25 mouse cellular contexts compared by ENCODE assay signal in genomic region chr4:42928952-42929351, GRCm38 (mm10). TPM values are rescaled to one million over a fixed set of nuclear protein-coding genes. Genes with fewer than 3 reads are reported as not detected.
DNase-seq lines count a peak whose midpoint lies in the region; ATAC-seq and TF ChIP-seq lines count a peak whose summit lies in the region.
"Had no signal": no experiment of that assay in that cellular context is flagged by ENCODE, and none has a peak within 500 bp of the region (broad histone marks: within the 10 kb centered on the region; RNA-seq: fewer than 3 reads in every experiment).

No protein-coding gene starts in this region.

- no peak for ATAC-seq in intestine, embryonic 14.5 days (replicated peaks; ENCODE audit: low FRiP score, low TSS enrichment, low read depth)
- ATAC-seq in intestine, embryonic 15.5 days, result no peak
- no peak for ATAC-seq in stomach, postnatal 0 days (ENCODE audit: low FRiP score, low TSS enrichment)
- ATAC-seq: CD4-positive, CD25-positive, alpha-beta regulatory T cell, adult 4 months; forebrain, embryonic 15.5 days had no signal

- no peaks in the 10 kb centered on the region for H3K27me3 ChIP-seq in intestine, embryonic 14.5 days (replicated peaks; ENCODE audit: control insufficient read depth, insufficient read depth, low read length)
- no peaks in the 10 kb centered on the region for H3K27me3 ChIP-seq in intestine, embryonic 15.5 days (replicated peaks)
- H3K27me3 ChIP-seq in stomach, postnatal 0 days (ENCODE audit: control insufficient read depth, insufficient read depth, low read length), result no peaks in the 10 kb centered on the region
- H3K27me3 ChIP-seq: forebrain, embryonic 15.5 days; hindbrain, embryonic 15.5 days had no signal

- no peak overlapping the region for H3K9ac ChIP-seq in intestine, embryonic 14.5 days (ENCODE audit: low read length)
- H3K9ac ChIP-seq in intestine, embryonic 15.5 days, result no peak overlapping the region
- H3K9ac ChIP-seq in stomach, postnatal 0 days (ENCODE audit: low read length), result no peak overlapping the region
- H3K9ac ChIP-seq: embryonic facial prominence, embryonic 12.5 days; forebrain, embryonic 15.5 days; heart, embryonic 15.5 days; hindbrain, embryonic 15.5 days had no signal

- TF ChIP-seq EP300 in stomach, postnatal 0 days (optimal IDR thresholded peaks at IDR 0.05), result no peak

- peak; percentile 1 for DNase-seq in gastrocnemius, postnatal 10 days
- DNase-seq in gastrocnemius, postnatal 25 days, result no peak
- DNase-seq in intestine, embryonic 14.5 days (ENCODE audit: low spot score), result peak; percentile 38
- DNase-seq in testis, postnatal 10 days (ENCODE audit: low spot score), result peak; percentile 27
- DNase-seq in testis, postnatal 14 days (ENCODE audit: low spot score), result no peak
- DNase-seq in stomach, postnatal 0 days (ENCODE audit: low spot score), result peak; percentile 4
- DNase-seq: adrenal gland, postnatal 10 days; B cell, adult 2 months; cerebellum, adult 11 months; cerebellum, adult 8-10 months; cerebellum, postnatal 14 days; embryo, embryonic 11 days had no signal

- 0 out of 2 replicates have a peak, but pooled peaks cover 6% of the 10 kb centered on the region for H3K4me1 ChIP-seq in intestine, embryonic 14.5 days (replicated peaks; ENCODE audit: control insufficient read depth, insufficient read depth, low read length)
- 0 out of 2 replicates have a peak, but pooled peaks cover 3% of the 10 kb centered on the region for H3K4me1 ChIP-seq in intestine, embryonic 15.5 days (replicated peaks)
- H3K4me1 ChIP-seq in stomach, postnatal 0 days (replicated peaks; ENCODE audit: control insufficient read depth, insufficient read depth), result no peaks in the 10 kb centered on the region

- no peak for TF ChIP-seq CTCF in stomach, postnatal 0 days (IDR thresholded peaks at IDR 0.05; ENCODE audit: low read depth)

- no peak overlapping the region for H3K4me2 ChIP-seq in intestine, embryonic 14.5 days (ENCODE audit: low read length)
- H3K4me2 ChIP-seq in intestine, embryonic 15.5 days (replicated peaks), result no peak overlapping the region
- H3K4me2 ChIP-seq in stomach, postnatal 0 days (replicated peaks; ENCODE audit: low read depth), result no peak overlapping the region
- H3K4me2 ChIP-seq: embryonic facial prominence, embryonic 12.5 days; forebrain, embryonic 15.5 days; heart, embryonic 15.5 days; hindbrain, embryonic 15.5 days had no signal

- H3K4me3 ChIP-seq in intestine, embryonic 14.5 days (ENCODE audit: low read depth, low read length), result no peak overlapping the region
- no peak overlapping the region for H3K4me3 ChIP-seq in intestine, embryonic 15.5 days (replicated peaks)
- no peak overlapping the region for H3K4me3 ChIP-seq in stomach, postnatal 0 days (ENCODE audit: low read depth, low read length)
- H3K4me3 ChIP-seq: embryonic facial prominence, embryonic 12.5 days; forebrain, embryonic 15.5 days; heart, embryonic 15.5 days; hindbrain, embryonic 15.5 days had no signal

- H3K36me3 ChIP-seq in intestine, embryonic 14.5 days (ENCODE audit: control insufficient read depth, insufficient read depth, low read length), result no peaks in the 10 kb centered on the region
- H3K36me3 ChIP-seq in intestine, embryonic 15.5 days, result no peaks in the 10 kb centered on the region
- H3K36me3 ChIP-seq in stomach, postnatal 0 days (ENCODE audit: control insufficient read depth, insufficient read depth, low read length), result no peaks in the 10 kb centered on the region
- H3K36me3 ChIP-seq: embryonic facial prominence, embryonic 12.5 days; forebrain, embryonic 15.5 days; G1E; heart, embryonic 15.5 days; hindbrain, embryonic 15.5 days had no signal

- H3K9me3 ChIP-seq in intestine, embryonic 14.5 days (ENCODE audit: control insufficient read depth, low read length), result no peaks in the 10 kb centered on the region
- no peaks in the 10 kb centered on the region for H3K9me3 ChIP-seq in intestine, embryonic 15.5 days
- H3K9me3 ChIP-seq in stomach, postnatal 0 days (ENCODE audit: control insufficient read depth, low read length), result no peaks in the 10 kb centered on the region
- H3K9me3 ChIP-seq: embryonic facial prominence, embryonic 12.5 days; forebrain, embryonic 15.5 days; heart, embryonic 15.5 days; hindbrain, embryonic 15.5 days had no signal

- no peak overlapping the region for H3K27ac ChIP-seq in intestine, embryonic 14.5 days (ENCODE audit: low read depth)
- no peak overlapping the region for H3K27ac ChIP-seq in intestine, embryonic 15.5 days
- H3K27ac ChIP-seq in stomach, postnatal 0 days (replicated peaks), result no peak overlapping the region
- H3K27ac ChIP-seq: embryonic facial prominence, embryonic 12.5 days; forebrain, embryonic 15.5 days; heart, embryonic 15.5 days; hindbrain, embryonic 15.5 days had no signal

- 90% methylated on average over 9 of the region's 9 CpGs for WGBS in intestine, embryonic 14.5 days
- WGBS in intestine, embryonic 15.5 days, result 87% methylated on average over 9 of the region's 9 CpGs
- 87% methylated on average over 9 of the region's 9 CpGs for WGBS in stomach, postnatal 0 days

RNA-seq across cellular contexts. Expression of gene Phf24, which starts 12.5 kb away (rescaled TPM):
- total RNA-seq in gastrocnemius, postnatal 10 days (2021), result 1 to 10 TPM in 1 of 2 experiments, under 1 TPM in 1; 0.78 to 1.3 TPM
- total RNA-seq in gastrocnemius, postnatal 25 days (2021), result 1 to 10 TPM in 1 of 2 experiments, under 1 TPM in 1; 0.64 to 1.5 TPM
- polyA plus RNA-seq in intestine, embryonic 14.5 days (2014; fragmentation: Nextera tagmentation; extraction: Ambion mirVana), result 1.6 and 1.9 TPM in 2 replicates
- polyA plus RNA-seq in intestine, embryonic 15.5 days (2015; fragmentation: Nextera tagmentation; extraction: Ambion mirVana), result 0.82 and 1.6 TPM in 2 replicates
- 6.1 and 6.5 TPM in 2 replicates for polyA plus RNA-seq in stomach, postnatal 0 days (2015; fragmentation: Nextera tagmentation; extraction: Ambion mirVana)

RNA-seq across cellular contexts. Expression of gene Dnajb5, which starts 20.7 kb away (rescaled TPM):
- 100 to 1,000 TPM; 114 to 122 TPM for total RNA-seq in gastrocnemius, postnatal 10 days (2021)
- total RNA-seq in gastrocnemius, postnatal 25 days (2021), result 100 to 1,000 TPM; 143 to 183 TPM
- polyA plus RNA-seq in intestine, embryonic 14.5 days (2014; fragmentation: Nextera tagmentation; extraction: Ambion mirVana), result 7.3 and 7.4 TPM in 2 replicates
- polyA plus RNA-seq in intestine, embryonic 15.5 days (2015; fragmentation: Nextera tagmentation; extraction: Ambion mirVana), result 7.3 and 8.4 TPM in 2 replicates
- 9.0 and 9.4 TPM in 2 replicates for polyA plus RNA-seq in stomach, postnatal 0 days (2015; fragmentation: Nextera tagmentation; extraction: Ambion mirVana)

RNA-seq across cellular contexts. Expression of gene 1700022I11Rik, which starts 40.5 kb away (rescaled TPM):
- not detected for total RNA-seq in gastrocnemius, postnatal 10 days (2021)
- total RNA-seq in gastrocnemius, postnatal 25 days (2021), result not detected
- polyA plus RNA-seq in intestine, embryonic 14.5 days (2014; fragmentation: Nextera tagmentation; extraction: Ambion mirVana), result 0.44 and 0.97 TPM in 2 replicates
- 0.28 and 0.33 TPM in 2 replicates for polyA plus RNA-seq in intestine, embryonic 15.5 days (2015; fragmentation: Nextera tagmentation; extraction: Ambion mirVana)
- 0.41 and 0.46 TPM in 2 replicates for polyA plus RNA-seq in stomach, postnatal 0 days (2015; fragmentation: Nextera tagmentation; extraction: Ambion mirVana)
- total RNA-seq: adrenal gland, postnatal 10 days; adrenal gland, postnatal 4 days; gastrocnemius, adult 8-10 months; heart, postnatal 25 days had no signal
- polyA plus RNA-seq: brain, embryonic 14.5 days; G1E; gonadal fat pad, adult 2 months had no signal

RNA-seq across cellular contexts. Expression of gene Fam205c, which starts 54.9 kb away (rescaled TPM):
- total RNA-seq in gastrocnemius, postnatal 10 days (2021), result under 1 TPM; 0.38 to 0.63 TPM
- total RNA-seq in gastrocnemius, postnatal 25 days (2021), result 1 to 10 TPM in 1 of 2 experiments, under 1 TPM in 1; 0.90 to 1.2 TPM
- 0.43 and 0.81 TPM in 2 replicates for polyA plus RNA-seq in intestine, embryonic 14.5 days (2014; fragmentation: Nextera tagmentation; extraction: Ambion mirVana)
- 0.30 and 0.60 TPM in 2 replicates for polyA plus RNA-seq in intestine, embryonic 15.5 days (2015; fragmentation: Nextera tagmentation; extraction: Ambion mirVana)
- 0.11 TPM in 2 replicates for polyA plus RNA-seq in stomach, postnatal 0 days (2015; fragmentation: Nextera tagmentation; extraction: Ambion mirVana)
- total RNA-seq: adrenal gland, postnatal 10 days; adrenal gland, postnatal 4 days; common myeloid progenitor, adult 5-6 weeks had no signal
- polyA plus RNA-seq: brain, embryonic 14.5 days; CD4-positive, CD25-positive, alpha-beta regulatory T cell, adult 4 months had no signal

Comparison
In these comparisons a context has a peak if more than half of its experiments do, and no peak if none do; other contexts are left out.
1. DNase-seq: peak in gastrocnemius, postnatal 10 days (single experiment), intestine, embryonic 14.5 days (single experiment), testis, postnatal 10 days (single experiment) and stomach, postnatal 0 days (single experiment); none in gastrocnemius, postnatal 25 days (single experiment) and testis, postnatal 14 days (single experiment).